ENCODE assay signal across 8 mouse cellular contexts in the genomic region with DNA sequence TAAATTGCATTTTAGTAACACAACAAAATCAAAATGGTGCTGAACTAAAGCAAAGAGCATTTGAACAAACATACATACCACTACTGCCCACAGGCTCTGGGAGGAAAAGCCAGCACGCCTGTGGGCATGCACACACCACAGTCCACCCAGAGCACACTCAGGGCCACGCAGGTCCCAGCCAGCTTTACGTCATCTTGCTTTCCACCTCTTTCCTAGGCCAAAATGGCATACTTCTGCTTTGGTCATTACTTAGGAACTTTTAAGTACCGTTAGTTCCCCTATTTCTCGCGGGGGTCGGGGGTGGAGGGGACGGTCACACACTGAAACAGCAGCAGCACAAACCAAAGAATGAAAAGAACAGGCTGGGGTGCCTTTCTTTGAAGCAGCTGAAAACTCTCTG.
A peak's percentile ranks its signal among the peaks of the same experiment; 100 is the strongest.
DNase-seq lines count a peak whose midpoint lies in the region; ATAC-seq and TF ChIP-seq lines count a peak whose summit lies in the region.

No protein-coding gene starts in this region.

- H3K79me2 ChIP-seq in myocyte (ENCODE audit: control insufficient read depth, insufficient read depth), result no peaks in the 10 kb centered on the region

- TF ChIP-seq CTCF in lung, adult 2 months (IDR thresholded peaks at IDR 0.05; ENCODE audit: insufficient read depth, low read length), result no peak

- no peak overlapping the region for H3K4me3 ChIP-seq in lung, embryonic 16.5 days (ENCODE audit: low read length)
- no peak overlapping the region for H3K4me3 ChIP-seq in lung, adult 2 months (replicated peaks; ENCODE audit: extremely low read depth, low read depth, low read length)
- no peak overlapping the region for H3K4me3 ChIP-seq in forebrain, embryonic 15.5 days
- no peak overlapping the region for H3K4me3 ChIP-seq in kidney, embryonic 16.5 days (ENCODE audit: low read length)
- H3K4me3 ChIP-seq in myocyte, result peak overlapping the region; percentile 5

- intact Hi-C loops in gastrocnemius, postnatal 36 days (cut with DNase I), result no loop called here

- H3K27me3 ChIP-seq in lung, embryonic 16.5 days (ENCODE audit: control insufficient read depth, insufficient read depth, low read depth, low read length), result no peaks in the 10 kb centered on the region
- H3K27me3 ChIP-seq in forebrain, embryonic 15.5 days, result no peaks in the 10 kb centered on the region
- H3K27me3 ChIP-seq in kidney, embryonic 16.5 days (ENCODE audit: insufficient read depth, low read length), result no peaks in the 10 kb centered on the region
- H3K27me3 ChIP-seq in myocyte (ENCODE audit: control insufficient read depth, insufficient read depth, insufficient read length), result no peaks in the 10 kb centered on the region

- peak overlapping the region; percentile 94 for H3K27ac ChIP-seq in lung, embryonic 16.5 days (ENCODE audit: low read length)
- peak overlapping the region; percentile 75 for H3K27ac ChIP-seq in forebrain, embryonic 15.5 days (replicated peaks)
- H3K27ac ChIP-seq in kidney, embryonic 16.5 days (ENCODE audit: low read length), result peak overlapping the region; percentile 91

- H3K36me3 ChIP-seq in lung, embryonic 16.5 days (ENCODE audit: control insufficient read depth, insufficient read depth, low read length), result no peaks in the 10 kb centered on the region
- no peaks in the 10 kb centered on the region for H3K36me3 ChIP-seq in forebrain, embryonic 15.5 days
- no peaks in the 10 kb centered on the region for H3K36me3 ChIP-seq in kidney, embryonic 16.5 days (ENCODE audit: insufficient read depth, low read length)
- peaks cover 22% of the 10 kb centered on the region for H3K36me3 ChIP-seq in myocyte (ENCODE audit: control insufficient read depth, insufficient read depth)

- H3K9me3 ChIP-seq in lung, embryonic 16.5 days (ENCODE audit: control insufficient read depth, low read length), result no peaks in the 10 kb centered on the region
- H3K9me3 ChIP-seq in forebrain, embryonic 15.5 days, result no peaks in the 10 kb centered on the region
- H3K9me3 ChIP-seq in kidney, embryonic 16.5 days (ENCODE audit: low read length), result no peaks in the 10 kb centered on the region

- peak overlapping the region; percentile 50 for H3K9ac ChIP-seq in lung, embryonic 16.5 days (ENCODE audit: low read length)
- H3K9ac ChIP-seq in forebrain, embryonic 15.5 days (replicated peaks), result peak overlapping the region; percentile 38; the same call in 1 of the 2 replicates
- H3K9ac ChIP-seq in kidney, embryonic 16.5 days (replicated peaks; ENCODE audit: low read length), result peak overlapping the region; percentile 53

- WGBS in lung, embryonic 16.5 days, result 37% methylated on average over 8 of the region's 8 CpGs
- 41% methylated on average over 8 of the region's 8 CpGs for WGBS in lung, adult 2 months
- WGBS in forebrain, embryonic 15.5 days, result 11% methylated on average over 8 of the region's 8 CpGs
- 41% methylated on average over 8 of the region's 8 CpGs for WGBS in kidney, embryonic 16.5 days

- TF ChIP-seq POLR2A in lung, adult 2 months (IDR thresholded peaks at IDR 0.05; ENCODE audit: borderline replicate concordance, extremely low read depth, low read depth, low read length), result no peak
- peak; percentile 41 for TF ChIP-seq POLR2A in myocyte (IDR thresholded peaks at IDR 0.05; ENCODE audit: insufficient read length, low read depth)

- DNase-seq in lung, adult 2 months, result no peak
- DNase-seq in ovary, postnatal 10 days (ENCODE audit: low spot score), result no peak
- DNase-seq in left cerebral cortex, adult 18-20 months (ENCODE audit: low spot score in 2 of 2), result no peak
- no peak for DNase-seq in gastrocnemius, postnatal 36 days

- peak overlapping the region; percentile 31 for H3K4me2 ChIP-seq in lung, embryonic 16.5 days (ENCODE audit: low read depth, low read length)
- H3K4me2 ChIP-seq in forebrain, embryonic 15.5 days (replicated peaks), result peak overlapping the region; percentile 22; the same call in 1 of the 2 replicates
- peak overlapping the region; percentile 41 for H3K4me2 ChIP-seq in kidney, embryonic 16.5 days (replicated peaks; ENCODE audit: low read depth, low read length)
- peak overlapping the region; percentile 92 for H3K4me2 ChIP-seq in myocyte (ENCODE audit: low read depth)

- H3K4me1 ChIP-seq in lung, embryonic 16.5 days (replicated peaks; ENCODE audit: control insufficient read depth, insufficient read depth, low read length), result peaks cover 86% of the 10 kb centered on the region
- H3K4me1 ChIP-seq in lung, adult 2 months (ENCODE audit: control insufficient read depth, insufficient read depth, low read length), result peaks cover 31% of the 10 kb centered on the region
- peaks cover 89% of the 10 kb centered on the region for H3K4me1 ChIP-seq in forebrain, embryonic 15.5 days
- peaks cover 96% of the 10 kb centered on the region for H3K4me1 ChIP-seq in kidney, embryonic 16.5 days (ENCODE audit: insufficient read depth, low read length)

- no peak overlapping the region for H3ac ChIP-seq in myocyte (ENCODE audit: control insufficient read depth, insufficient read length)

- ATAC-seq in lung, embryonic 16.5 days (ENCODE audit: low read depth), result no peak
- no peak for ATAC-seq in forebrain, embryonic 15.5 days (replicated peaks)
- ATAC-seq in kidney, embryonic 16.5 days (ENCODE audit: low FRiP score, low TSS enrichment), result no peak

TF ChIP-seq in myocyte, 11 proteins besides CTCF, POLR2A, EP300 and RAD21:
- TF ChIP-seq MYOD1 (IDR thresholded peaks at IDR 0.05; ENCODE audit: control insufficient read depth in 1 of 3, insufficient read length in 2 of 3, low read depth in 2 of 3) (peak in 1 of 3 experiments; percentile 2), POLR2AphosphoS2 (IDR thresholded peaks at IDR 0.05; ENCODE audit: insufficient read length, low read depth) (peak; percentile 74), TCF12 (IDR thresholded peaks at IDR 0.05; ENCODE audit: insufficient read depth, poor library complexity, severe bottlenecking) (no peak)

Comparison
In these comparisons a context has a peak if more than half of its experiments do, and no peak if none do; other contexts are left out.
1. H3K4me2 ChIP-seq: peak in every context shown above with its lines; median percentile 92 in myocyte; 41 in kidney, embryonic 16.5 days; 31 in lung, embryonic 16.5 days; 22 in forebrain, embryonic 15.5 days.